Comparison of ENCODE assay signal across 24 mouse cellular contexts in genomic region chr5:25555684-25556083, GRCm38 (mm10). TPM values are rescaled to one million over a fixed set of nuclear protein-coding genes. Genes with fewer than 3 reads are reported as not detected.
"Had no signal": no experiment of that assay in that cellular context is flagged by ENCODE, and none has a peak within 500 bp of the region (broad histone marks: within the 10 kb centered on the region; RNA-seq: fewer than 3 reads in every experiment).

No protein-coding gene starts in this region.

- DNase-seq: lung, adult 2 months; lung, postnatal 14 days; lung, postnatal 36 days; right cerebral cortex, postnatal 14 days; thymus, adult 18-20 months; thymus, postnatal 14 days; thymus, postnatal 36 days had no signal

- H3K27ac ChIP-seq: lung, embryonic 15.5 days; macrophage; midbrain, embryonic 10.5 days; midbrain, embryonic 12.5 days; midbrain, embryonic 15.5 days; neural tube, embryonic 12.5 days; stomach, embryonic 15.5 days; stomach, postnatal 0 days had no signal

- H3K4me2 ChIP-seq: lung, embryonic 15.5 days; midbrain, embryonic 12.5 days; midbrain, embryonic 15.5 days; neural tube, embryonic 12.5 days; stomach, embryonic 15.5 days had no signal

- H3K9me3 ChIP-seq: lung, embryonic 15.5 days; midbrain, embryonic 10.5 days; midbrain, embryonic 12.5 days; midbrain, embryonic 15.5 days; neural tube, embryonic 12.5 days; stomach, embryonic 15.5 days had no signal

- H3K4me1 ChIP-seq: lung, embryonic 15.5 days; megakaryocyte, embryonic 14.5 days; midbrain, embryonic 10.5 days; midbrain, embryonic 12.5 days; midbrain, embryonic 15.5 days; neural tube, embryonic 12.5 days; stomach, embryonic 15.5 days had no signal

- H3K9ac ChIP-seq: liver, postnatal 0 days; lung, embryonic 15.5 days; midbrain, embryonic 12.5 days; midbrain, embryonic 15.5 days; neural tube, embryonic 12.5 days; stomach, embryonic 15.5 days had no signal

- ATAC-seq: liver, postnatal 0 days; lung, postnatal 0 days; midbrain, embryonic 15.5 days had no signal

- H3K4me3 ChIP-seq: lung, embryonic 15.5 days; megakaryocyte, embryonic 14.5 days; midbrain, embryonic 10.5 days; midbrain, embryonic 12.5 days; midbrain, embryonic 15.5 days; neural tube, embryonic 12.5 days; stomach, embryonic 15.5 days had no signal

- H3K27me3 ChIP-seq: lung, embryonic 15.5 days; midbrain, embryonic 12.5 days; midbrain, embryonic 15.5 days; neural tube, embryonic 12.5 days; stomach, embryonic 15.5 days had no signal

- H3K36me3 ChIP-seq: lung, embryonic 15.5 days; midbrain, embryonic 10.5 days; midbrain, embryonic 12.5 days; midbrain, embryonic 15.5 days; neural tube, embryonic 12.5 days; stomach, embryonic 15.5 days had no signal

RNA-seq across cellular contexts. Expression of gene Cct8l1, which starts 39.8 kb away (rescaled TPM):
- total RNA-seq: megakaryocyte progenitor cell, adult 5-6 weeks; midbrain, postnatal 0 days; monocyte, adult 5-6 weeks; neutrophil, adult 5-6 weeks had no signal
- polyA plus RNA-seq: liver, postnatal 0 days; lung, adult 2 months; lung, embryonic 15.5 days; lung, postnatal 0 days; macrophage; midbrain, embryonic 10.5 days; midbrain, embryonic 12.5 days; midbrain, embryonic 15.5 days; midbrain, postnatal 0 days; neural tube, embryonic 14.5 days; spleen, adult 2 months; stomach, embryonic 15.5 days had no signal
